ENCODE assay signal across 9 mouse cellular contexts in the genomic region with DNA sequence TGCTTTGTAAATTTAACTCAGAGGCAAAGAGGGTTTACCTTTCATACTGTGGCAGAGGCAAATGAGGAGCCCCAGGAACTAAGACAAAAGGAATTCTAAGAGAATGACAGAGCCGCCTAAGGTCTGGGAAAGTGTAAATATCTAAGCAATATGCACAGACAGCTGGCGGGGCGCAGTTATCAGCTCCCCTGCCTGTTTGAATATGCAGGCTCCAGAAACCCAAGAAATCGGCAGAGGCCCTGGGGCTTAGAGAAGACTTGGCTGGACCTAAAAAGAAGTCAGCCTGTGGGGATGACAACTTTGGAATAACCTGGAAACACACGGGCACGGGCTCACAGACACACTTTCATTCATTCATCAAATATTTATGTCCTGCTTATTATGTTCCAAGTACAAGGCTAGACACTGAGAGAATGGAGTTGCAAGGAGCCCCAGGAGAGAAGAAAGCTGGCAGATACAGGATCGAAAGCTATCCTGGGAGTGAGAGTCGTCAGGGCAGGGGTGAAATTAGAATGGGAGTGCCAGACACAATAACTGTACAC.
A peak's percentile ranks its signal among the peaks of the same experiment; 100 is the strongest.
DNase-seq lines count a peak whose midpoint lies in the region; ATAC-seq and TF ChIP-seq lines count a peak whose summit lies in the region.
"Had no signal": no experiment of that assay in that cellular context is flagged by ENCODE, and none has a peak within 500 bp of the region (broad histone marks: within the 10 kb centered on the region; RNA-seq: fewer than 3 reads in every experiment).

No protein-coding gene starts in this region.

- no peak for TF ChIP-seq EP300 in stomach, postnatal 0 days (optimal IDR thresholded peaks at IDR 0.05)

- ATAC-seq in neural tube, embryonic 11.5 days (ENCODE audit: insufficient read depth, low FRiP score, low TSS enrichment), result no peak
- ATAC-seq in stomach, postnatal 0 days (ENCODE audit: low FRiP score, low TSS enrichment), result no peak

- peak overlapping the region; percentile 19; the same call in 1 of the 2 replicates for H3K4me3 ChIP-seq in neural tube, embryonic 11.5 days (ENCODE audit: low read depth, low read length)
- H3K4me3 ChIP-seq in stomach, postnatal 0 days (ENCODE audit: low read depth, low read length), result peak overlapping the region; percentile 27; the same call in 1 of the 2 replicates
- H3K4me3 ChIP-seq in left cerebral cortex, adult 2 months, result no peak overlapping the region
- H3K4me3 ChIP-seq: myocyte had no signal

- intact Hi-C loops in left cerebral cortex, adult 2 months (cut with DNase I), result no loop called here

- peak; percentile 36 for DNase-seq in adrenal gland, postnatal 10 days
- DNase-seq in adrenal gland, adult 8-10 months, result no peak
- DNase-seq in neural tube, embryonic 11.5 days (ENCODE audit: low spot score), result no peak
- DNase-seq in neural tube, embryonic 10.5 days (ENCODE audit: extremely low spot score, low spot score), result no peak
- peak; percentile 34 for DNase-seq in liver
- DNase-seq in stomach, postnatal 0 days (ENCODE audit: low spot score), result no peak
- DNase-seq in left cerebral cortex, adult 2 months (ENCODE audit: extremely low spot score in 1 of 2, low spot score in 2 of 2), result no peak
- DNase-seq in spleen, postnatal 10 days (ENCODE audit: low spot score in 2 of 2), result no peak

- no peak overlapping the region for H3K9ac ChIP-seq in neural tube, embryonic 11.5 days (ENCODE audit: low read length)
- H3K9ac ChIP-seq in stomach, postnatal 0 days (ENCODE audit: low read length), result no peak overlapping the region

- H3K36me3 ChIP-seq in neural tube, embryonic 11.5 days (ENCODE audit: control insufficient read depth, insufficient read depth, low read length), result no peaks in the 10 kb centered on the region
- H3K36me3 ChIP-seq in stomach, postnatal 0 days (ENCODE audit: control insufficient read depth, insufficient read depth, low read length), result no peaks in the 10 kb centered on the region

- H3K27me3 ChIP-seq in neural tube, embryonic 11.5 days (ENCODE audit: control insufficient read depth, insufficient read depth, low read length), result no peaks in the 10 kb centered on the region
- H3K27me3 ChIP-seq in stomach, postnatal 0 days (ENCODE audit: control insufficient read depth, insufficient read depth, low read length), result no peaks in the 10 kb centered on the region

- peaks cover 9% of the 10 kb centered on the region; the same call in 1 of the 2 replicates for H3K4me1 ChIP-seq in neural tube, embryonic 11.5 days (ENCODE audit: control insufficient read depth, insufficient read depth, low read length)
- peaks cover 4% of the 10 kb centered on the region; the same call in 1 of the 2 replicates for H3K4me1 ChIP-seq in stomach, postnatal 0 days (replicated peaks; ENCODE audit: control insufficient read depth, insufficient read depth)

- peak overlapping the region; percentile 48 for H3K4me2 ChIP-seq in neural tube, embryonic 11.5 days (ENCODE audit: low read depth)
- H3K4me2 ChIP-seq in stomach, postnatal 0 days (replicated peaks; ENCODE audit: low read depth), result peak overlapping the region; percentile 52

- H3K27ac ChIP-seq in neural tube, embryonic 11.5 days (ENCODE audit: low read depth, low read length), result no peak overlapping the region
- H3K27ac ChIP-seq in stomach, postnatal 0 days (replicated peaks), result no peak overlapping the region
- H3K27ac ChIP-seq in left cerebral cortex, adult 2 months, result no peak overlapping the region

- no peak for TF ChIP-seq CTCF in stomach, postnatal 0 days (IDR thresholded peaks at IDR 0.05; ENCODE audit: low read depth)
- TF ChIP-seq CTCF in left cerebral cortex, adult 2 months (IDR thresholded peaks at IDR 0.05), result no peak

- H3K9me3 ChIP-seq in neural tube, embryonic 11.5 days (ENCODE audit: control insufficient read depth, low read length), result no peaks in the 10 kb centered on the region
- H3K9me3 ChIP-seq in stomach, postnatal 0 days (ENCODE audit: control insufficient read depth, low read length), result no peaks in the 10 kb centered on the region

- 8% methylated on average over 8 of the region's 8 CpGs for WGBS in neural tube, embryonic 11.5 days
- WGBS in stomach, postnatal 0 days, result 7% methylated on average over 8 of the region's 8 CpGs

Comparison
In these comparisons a context has a peak if more than half of its experiments do, and no peak if none do; other contexts are left out.
1. DNase-seq: peak in adrenal gland, postnatal 10 days (single experiment) and liver (single experiment); none in adrenal gland, adult 8-10 months (single experiment), neural tube, embryonic 11.5 days (single experiment), neural tube, embryonic 10.5 days (single experiment), stomach, postnatal 0 days (single experiment), left cerebral cortex, adult 2 months (0 of 2) and spleen, postnatal 10 days (0 of 2).